Mouse (Mus musculus) erythroid progenitor cell, adult 5-6 weeks (primary cell): ENCODE results near the gene Gm45713. TPM values are rescaled to one million over a fixed set of nuclear protein-coding genes. Genes with fewer than 3 reads are reported as not detected.
"Not testable (repeated sequence)": the region's sequence is repeated elsewhere in the genome, so short reads cannot be mapped to it uniquely, and the experiment has no call there.

Source experiments
- ATAC-seq: replicated peaks from 2 replicates; pipeline ENCODE4 v1.8.0; 2016; ENCODE audit warnings: moderate number of reproducible peaks, mild to moderate bottlenecking, moderate TSS enrichment, inconsistent platforms; ENCODE audit not compliant: poor library complexity, low FRiP score, severe bottlenecking
- total RNA-seq, 2 experiments: library from RNA; stranded (forward) in 1 of 2; stranded (reverse) in 1 of 2; fragments of 150-400 nt in 1 of 2; fragments of 186-747, 209-891 nt in 1 of 2; gene quantifications; 2 replicates each; pipeline versions ENCODE4 v1.2.3 to v1.2.4; 2015 to 2017; ENCODE audit warnings: low replicate concordance in 2 of 2

Gene Gm45713
- total RNA-seq, 2 experiments from 2014 or later, result 0.98 TPM; not detected in 1

GRCm38 (mm10) chr7:45105491-45105890 lies 30.5 kb downstream of the Gm45713 start:
- no peak for ATAC-seq

GRCm38 (mm10) chr7:45104941-45105340 lies 31.1 kb downstream of the Gm45713 start:
- ATAC-seq, result no peak

- ATAC-seq, result no peak; the same call in 1 of the 2 replicates
Observed at GRCm38 (mm10) chr7:45103652-45104180, 32.3 kb downstream of the Gm45713 start, which contains the start of gene Fcgrt. Fcgrt (minus strand) TSS chr7:45103851.

GRCm38 (mm10) chr7:45102940-45103585 lies 33.0 kb downstream of the Gm45713 start:
- ATAC-seq, result no peak

GRCm38 (mm10) chr7:45102441-45102840 lies 33.6 kb downstream of the Gm45713 start:
- ATAC-seq, result no peak

GRCm38 (mm10) chr7:45100046-45100445 lies 36.0 kb downstream of the Gm45713 start:
- no peak for ATAC-seq

GRCm38 (mm10) chr7:45098541-45099240 lies 37.3 kb downstream of the Gm45713 start:
- no peak for ATAC-seq

- ATAC-seq, result no peak
Observed at GRCm38 (mm10) chr7:45097479-45097878, 38.6 kb downstream of the Gm45713 start.

GRCm38 (mm10) chr7:45095965-45096364 lies 40.1 kb downstream of the Gm45713 start:
- ATAC-seq, result not testable (repeated sequence)

- no peak for ATAC-seq
Observed at GRCm38 (mm10) chr7:45095367-45095766, 40.7 kb downstream of the Gm45713 start.

- no peak for ATAC-seq
Observed at GRCm38 (mm10) chr7:45094121-45094520, 41.9 kb downstream of the Gm45713 start.

GRCm38 (mm10) chr7:45093516-45093905 lies 42.5 kb downstream of the Gm45713 start:
- no peak for ATAC-seq

- ATAC-seq, result no peak
Observed at GRCm38 (mm10) chr7:45092828-45093515, 43.1 kb downstream of the Gm45713 start.

- ATAC-seq, result peak; percentile 59
Observed at GRCm38 (mm10) chr7:45092048-45092447, 44.0 kb downstream of the Gm45713 start, which contains the start of gene Rcn3. Rcn3 (minus strand) TSS chr7:45092221.

- ATAC-seq, result no peak
Observed at GRCm38 (mm10) chr7:45091001-45091990, 44.7 kb downstream of the Gm45713 start.

GRCm38 (mm10) chr7:45090251-45090977 lies 45.6 kb downstream of the Gm45713 start:
- no peak for ATAC-seq

- no peak for ATAC-seq
Observed at GRCm38 (mm10) chr7:45088597-45088996, 47.4 kb downstream of the Gm45713 start.

- ATAC-seq, result no peak
Observed at GRCm38 (mm10) chr7:45086084-45086483, 49.9 kb downstream of the Gm45713 start.
